21 mouse cellular contexts compared by ENCODE assay signal in genomic region chr13:46921559-46921958, GRCm38 (mm10). TPM values are rescaled to one million over a fixed set of nuclear protein-coding genes. Genes with fewer than 3 reads are reported as not detected.
A peak's percentile ranks its signal among the peaks of the same experiment; 100 is the strongest.
DNase-seq lines count a peak whose midpoint lies in the region; ATAC-seq lines count a peak whose summit lies in the region.
"Had no signal": no experiment of that assay in that cellular context is flagged by ENCODE, and none has a peak within 500 bp of the region (broad histone marks: within the 10 kb centered on the region; RNA-seq: fewer than 3 reads in every experiment).

No protein-coding gene starts in this region.

- no peak for DNase-seq in heart, embryonic 10.5 days (ENCODE audit: low spot score)
- no peak for DNase-seq in heart, postnatal 36 days
- peak; percentile 36 for DNase-seq in kidney, adult 18-20 months
- no peak for DNase-seq in lung, postnatal 25 days (ENCODE audit: low spot score)
- DNase-seq in thymus, postnatal 4 days: no peak
- DNase-seq: B cell, adult 2 months; cerebellum, adult 8-10 months; layer of hippocampus, postnatal 36 days; liver; midbrain, embryonic 14.5 days; right cerebral cortex, adult 18-20 months had no signal

- H3K36me3 ChIP-seq in heart, embryonic 10.5 days: peaks cover 22% of the 10 kb centered on the region
- H3K36me3 ChIP-seq in kidney, embryonic 14.5 days (ENCODE audit: control insufficient read depth, insufficient read depth, low read length): no peaks in the 10 kb centered on the region
- 0 out of 2 replicates have a peak, but pooled peaks cover 2% of the 10 kb centered on the region for H3K36me3 ChIP-seq in lung, embryonic 16.5 days (ENCODE audit: control insufficient read depth, insufficient read depth, low read length)
- H3K36me3 ChIP-seq: forebrain, embryonic 15.5 days had no signal

- intact Hi-C loops in heart, postnatal 36 days (cut with DNase I): loop anchor here (10.0 kb wide), 1 partner anchor 187 kb away; no protein-coding TSS in a partner anchor

- peak overlapping the region; percentile 82 for H3K27ac ChIP-seq in heart, embryonic 10.5 days
- no peak overlapping the region for H3K27ac ChIP-seq in kidney, embryonic 14.5 days (ENCODE audit: low read depth, low read length)
- peak overlapping the region; percentile 3; the same call in 1 of the 2 replicates for H3K27ac ChIP-seq in lung, embryonic 16.5 days (ENCODE audit: low read length)
- H3K27ac ChIP-seq: embryonic facial prominence, embryonic 12.5 days; forebrain, embryonic 15.5 days; hindbrain, embryonic 13.5 days; layer of hippocampus, adult 2 months; neural tube, embryonic 13.5 days; stomach, postnatal 0 days had no signal

- H3K4me2 ChIP-seq in kidney, embryonic 14.5 days (replicated peaks; ENCODE audit: low read depth, low read length): no peak overlapping the region
- no peak overlapping the region for H3K4me2 ChIP-seq in lung, embryonic 16.5 days (ENCODE audit: low read depth, low read length)
- H3K4me2 ChIP-seq: embryonic facial prominence, embryonic 12.5 days; forebrain, embryonic 15.5 days; hindbrain, embryonic 13.5 days; neural tube, embryonic 13.5 days had no signal

- WGBS in heart, embryonic 10.5 days: 44% methylated on average over 8 of the region's 8 CpGs
- WGBS in kidney, embryonic 14.5 days: 55% methylated on average over 8 of the region's 8 CpGs
- WGBS in lung, embryonic 16.5 days: 36% methylated on average over 8 of the region's 8 CpGs

- H3K9me3 ChIP-seq in heart, embryonic 10.5 days: no peaks in the 10 kb centered on the region
- H3K9me3 ChIP-seq in kidney, embryonic 14.5 days (ENCODE audit: control insufficient read depth, low read length): no peaks in the 10 kb centered on the region
- H3K9me3 ChIP-seq in lung, embryonic 16.5 days (ENCODE audit: control insufficient read depth, low read length): no peaks in the 10 kb centered on the region
- H3K9me3 ChIP-seq: embryonic facial prominence, embryonic 12.5 days; forebrain, embryonic 15.5 days; hindbrain, embryonic 13.5 days; neural tube, embryonic 13.5 days had no signal

- H3K9ac ChIP-seq in kidney, embryonic 14.5 days (ENCODE audit: low read depth, low read length): no peak overlapping the region
- H3K9ac ChIP-seq in lung, embryonic 16.5 days (ENCODE audit: low read length): no peak overlapping the region
- H3K9ac ChIP-seq: embryonic facial prominence, embryonic 12.5 days; forebrain, embryonic 15.5 days; hindbrain, embryonic 13.5 days; neural tube, embryonic 13.5 days had no signal

- peaks cover 78% of the 10 kb centered on the region for H3K4me1 ChIP-seq in heart, embryonic 10.5 days
- 0 out of 2 replicates have a peak, but pooled peaks cover 9% of the 10 kb centered on the region for H3K4me1 ChIP-seq in kidney, embryonic 14.5 days (ENCODE audit: control insufficient read depth, insufficient read depth, low read length)
- H3K4me1 ChIP-seq in lung, embryonic 16.5 days (replicated peaks; ENCODE audit: control insufficient read depth, insufficient read depth, low read length): peaks cover 18% of the 10 kb centered on the region
- H3K4me1 ChIP-seq: forebrain, embryonic 15.5 days had no signal

- no peak for ATAC-seq in kidney, embryonic 14.5 days (ENCODE audit: low FRiP score, low TSS enrichment)
- no peak for ATAC-seq in lung, embryonic 16.5 days (ENCODE audit: low read depth)
- ATAC-seq: forebrain, embryonic 15.5 days; inflammation-experienced regulatory T-cells, adult 6 months had no signal

- no peaks in the 10 kb centered on the region for H3K27me3 ChIP-seq in heart, embryonic 10.5 days (ENCODE audit: insufficient read depth, poor library complexity, severe bottlenecking)
- no peaks in the 10 kb centered on the region for H3K27me3 ChIP-seq in kidney, embryonic 14.5 days (ENCODE audit: control insufficient read depth, insufficient read depth, low read length)
- H3K27me3 ChIP-seq in lung, embryonic 16.5 days (ENCODE audit: control insufficient read depth, insufficient read depth, low read depth, low read length): no peaks in the 10 kb centered on the region
- H3K27me3 ChIP-seq: embryonic facial prominence, embryonic 12.5 days; forebrain, embryonic 15.5 days; hindbrain, embryonic 13.5 days; megakaryocyte, embryonic 14.5 days; neural tube, embryonic 13.5 days had no signal

- H3K4me3 ChIP-seq in heart, embryonic 10.5 days: 0 out of 2 replicates have a peak overlapping the region, but pooled peaks have one; percentile 5
- H3K4me3 ChIP-seq in kidney, embryonic 14.5 days (ENCODE audit: low read length): no peak overlapping the region
- H3K4me3 ChIP-seq in lung, embryonic 16.5 days (ENCODE audit: low read length): no peak overlapping the region
- H3K4me3 ChIP-seq: embryonic facial prominence, embryonic 12.5 days; forebrain, embryonic 15.5 days; hindbrain, embryonic 13.5 days; layer of hippocampus, adult 2 months; megakaryocyte, embryonic 14.5 days; neural tube, embryonic 13.5 days had no signal

RNA-seq across cellular contexts. Expression of gene Kif13a, which starts 8.1 kb away (rescaled TPM):
- 29.1 and 46.4 TPM in 2 replicates for polyA plus RNA-seq in heart, embryonic 10.5 days (2016; fragmentation: Nextera tagmentation; extraction: Ambion mirVana)
- 100 to 1,000 TPM; 109 to 112 TPM for total RNA-seq in heart, postnatal 36 days (2021)
- 8.7 and 18.2 TPM in 2 replicates for polyA plus RNA-seq in kidney, embryonic 14.5 days (2014; fragmentation: Nextera tagmentation; extraction: Ambion mirVana)
- polyA plus RNA-seq in lung, embryonic 16.5 days (2015; fragmentation: Nextera tagmentation; extraction: Ambion mirVana): 11.7 and 12.6 TPM in 2 replicates
